Mouse (Mus musculus) c-Kit-negative CD71-positive TER-119-positive erythroid progenitor cells, embryonic 14.5 days (primary cell): Measurements from ENCODE around the gene Hsf2.
"Not testable (repeated sequence)": the region's sequence is repeated elsewhere in the genome, so short reads cannot be mapped to it uniquely, and the experiment has no call there.

Source experiments
- DNase-seq: peaks from one replicate; pipeline ENCODE4 v3.0.0-alpha.2; 2013; ENCODE audit warnings: low read depth, low spot score

Hsf2 gene

DNA sequence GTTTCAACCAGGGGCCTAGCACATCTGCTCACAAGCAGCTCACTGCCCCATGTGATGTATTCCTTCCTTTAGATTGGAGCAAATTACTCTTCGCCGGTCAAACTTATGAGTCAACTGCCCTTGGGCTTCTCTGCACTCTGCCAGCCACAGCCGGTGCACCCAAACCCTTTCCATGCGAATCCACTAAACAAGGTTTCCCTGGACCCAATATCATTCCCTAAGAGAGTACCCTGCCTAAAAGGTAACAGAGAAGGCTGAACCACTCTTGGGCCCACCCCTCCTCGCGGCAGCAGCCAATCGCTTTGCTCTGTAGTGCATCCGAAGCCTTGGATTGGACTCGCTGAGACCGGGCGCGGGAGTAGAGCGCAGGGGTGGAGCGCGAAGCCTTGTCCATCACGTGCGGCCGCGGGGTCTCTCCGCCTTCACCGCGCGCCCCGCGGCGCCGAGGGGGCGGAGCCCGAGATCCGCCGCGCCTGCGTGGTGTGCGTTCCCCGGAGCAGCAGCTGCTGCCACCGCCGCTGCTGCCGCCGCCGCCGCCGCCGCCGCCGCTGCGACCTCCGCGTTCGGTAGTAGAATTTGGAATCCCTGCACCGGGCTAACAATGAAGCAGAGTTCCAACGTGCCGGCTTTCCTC, at the start of gene Hsf2:
TSS of gene Hsf2 (plus strand) at position 478 of the 634 bp plus-strand sequence.
- DNase-seq, result peak; percentile 69

DNA sequence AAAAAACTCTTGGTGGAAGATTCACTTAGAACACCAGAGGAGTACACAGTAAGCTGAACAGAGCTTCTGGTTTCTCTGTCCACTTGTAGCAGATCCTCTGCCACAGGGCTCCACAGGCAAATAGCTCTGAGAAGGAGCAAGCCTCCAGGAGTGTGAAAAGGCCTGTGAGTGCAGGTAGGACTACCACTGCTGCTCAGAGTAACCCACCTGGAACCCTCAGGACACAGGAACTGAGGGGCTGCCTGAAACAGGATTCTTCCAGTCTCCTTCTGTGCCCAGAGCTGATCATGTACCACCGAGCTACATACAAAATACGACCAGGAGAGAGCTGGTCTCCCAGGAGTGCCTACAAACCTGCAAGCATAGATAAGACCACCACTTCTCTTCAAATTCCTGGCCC, 48.3 kb upstream of the Hsf2 start:
- no peak for DNase-seq

DNA sequence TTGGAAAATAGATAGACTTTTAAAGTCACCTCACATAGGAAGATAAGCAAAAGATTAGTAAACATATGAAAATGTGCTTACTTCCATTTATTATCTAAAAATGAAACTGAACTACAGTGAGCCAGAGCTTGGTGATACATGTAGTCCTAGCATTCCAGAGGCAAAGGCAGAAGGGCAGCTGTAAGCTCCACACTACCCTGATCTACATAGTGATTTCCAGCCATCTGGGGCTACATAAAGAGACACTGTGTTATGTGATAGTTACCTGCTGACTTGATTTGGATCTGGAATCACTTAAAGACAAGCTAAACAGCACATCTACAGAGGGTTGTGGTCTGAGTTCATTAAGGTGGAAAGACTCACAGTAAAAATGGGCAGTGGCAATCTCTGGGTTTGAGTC, 45.1 kb upstream of the Hsf2 start:
- DNase-seq, result no peak

DNA sequence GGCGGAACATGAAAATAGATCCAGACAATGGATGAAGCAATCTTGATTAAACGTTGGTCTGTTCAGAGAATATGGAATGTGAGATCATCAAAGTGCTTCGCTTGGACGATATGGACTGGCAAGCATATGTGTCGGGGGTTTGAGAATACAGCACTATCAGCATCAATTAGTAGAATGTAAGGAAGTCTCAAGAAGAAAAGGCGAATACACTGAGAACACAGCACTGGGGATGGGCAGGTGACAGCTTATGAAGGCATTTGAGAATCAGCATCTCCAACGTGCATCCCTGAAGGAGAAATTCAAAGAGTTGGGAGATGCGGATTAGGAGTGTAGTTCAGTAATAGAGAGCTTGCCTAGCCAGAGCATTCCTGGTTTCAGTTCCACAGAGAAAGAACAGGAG, 41.8 kb upstream of the Hsf2 start:
- no peak for DNase-seq

DNA sequence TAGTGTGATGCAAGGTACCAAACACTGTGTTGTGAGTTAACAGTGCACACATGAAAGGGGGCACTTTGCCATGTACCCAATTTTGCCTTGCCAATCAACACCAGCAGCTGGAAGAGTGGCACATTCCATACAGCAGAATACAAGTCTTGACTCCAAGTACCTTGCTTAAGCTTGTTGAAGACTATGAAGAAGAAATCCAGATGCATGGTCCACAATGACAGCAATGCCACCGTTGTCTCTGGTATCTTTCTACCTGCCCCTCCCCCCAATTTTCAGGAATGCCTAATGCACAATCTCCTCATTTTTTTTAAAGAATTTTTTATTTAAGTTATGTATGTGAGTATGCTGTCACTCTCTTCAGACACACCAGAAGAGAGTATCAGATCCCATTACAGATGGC, 40.5 kb upstream of the Hsf2 start:
- DNase-seq, result no peak

DNA sequence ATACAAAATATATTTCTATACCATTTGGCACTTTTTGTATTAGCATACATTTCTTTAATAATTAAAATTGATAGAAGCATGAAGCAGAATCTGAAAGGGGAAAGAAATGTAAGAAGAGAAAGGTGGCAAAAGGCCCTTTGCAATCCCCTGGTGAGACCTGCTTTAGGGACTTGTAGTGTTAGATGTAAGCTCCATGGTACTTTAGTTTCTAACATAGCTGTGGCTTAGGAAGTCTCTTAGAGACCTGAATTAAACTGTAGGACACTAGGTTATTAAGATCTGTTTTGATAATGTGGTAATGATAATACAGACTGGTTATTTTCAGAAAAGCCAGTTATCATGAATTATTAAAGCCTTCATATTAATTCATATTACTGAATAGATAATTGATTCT, 38.5 kb upstream of the Hsf2 start:
- DNase-seq, result no peak

DNA sequence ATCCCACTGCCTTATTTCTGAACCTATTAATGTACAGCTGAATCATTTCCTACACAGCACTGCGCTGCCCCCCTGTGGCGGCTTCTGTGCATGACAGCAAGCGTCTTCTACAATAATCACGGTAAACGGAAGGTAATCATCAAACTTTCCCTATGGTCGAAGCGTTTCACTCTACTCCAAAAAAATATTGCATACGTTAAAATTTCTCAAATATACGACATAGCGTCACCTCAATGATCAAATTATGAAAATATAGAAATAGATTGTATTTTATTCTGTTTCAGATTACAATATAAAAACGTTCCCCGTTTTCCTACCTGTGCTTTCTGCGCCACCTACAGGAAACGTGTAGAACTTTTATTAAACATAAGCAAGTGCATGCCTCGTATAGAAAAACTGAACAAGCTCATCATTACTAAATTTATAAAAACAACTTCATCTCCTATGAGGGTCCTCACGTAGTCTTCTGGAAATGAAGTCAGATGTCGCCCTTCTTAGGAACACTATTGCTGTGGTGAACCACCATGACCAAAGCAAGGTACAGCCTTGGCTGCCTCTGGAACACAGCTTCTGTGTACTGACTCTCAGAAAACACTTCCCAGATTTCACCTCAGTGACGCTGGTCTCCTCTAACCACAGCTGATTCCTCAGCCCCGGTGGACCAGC, 38.0 kb upstream of the Hsf2 start:
- DNase-seq, result no peak

DNA sequence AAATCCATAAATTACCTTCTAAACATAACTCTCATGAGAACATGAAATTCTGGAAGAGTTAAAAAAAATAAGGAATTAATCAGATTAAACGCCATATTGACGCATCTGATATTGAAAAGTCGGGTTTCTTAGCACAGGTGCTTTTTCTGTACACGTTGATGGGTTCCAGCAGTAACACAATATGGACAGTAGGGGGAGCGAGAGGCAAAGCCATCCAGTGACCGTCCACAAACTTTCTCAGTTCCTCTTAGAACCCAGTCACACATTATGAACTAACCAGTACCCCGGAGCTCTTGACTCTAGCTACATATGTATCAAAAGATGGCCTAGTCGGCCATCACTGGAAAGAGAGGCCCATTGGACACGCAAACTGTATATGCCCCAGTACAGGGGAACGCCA, 22.9 kb upstream of the Hsf2 start:
- DNase-seq, result not testable (repeated sequence)

DNA sequence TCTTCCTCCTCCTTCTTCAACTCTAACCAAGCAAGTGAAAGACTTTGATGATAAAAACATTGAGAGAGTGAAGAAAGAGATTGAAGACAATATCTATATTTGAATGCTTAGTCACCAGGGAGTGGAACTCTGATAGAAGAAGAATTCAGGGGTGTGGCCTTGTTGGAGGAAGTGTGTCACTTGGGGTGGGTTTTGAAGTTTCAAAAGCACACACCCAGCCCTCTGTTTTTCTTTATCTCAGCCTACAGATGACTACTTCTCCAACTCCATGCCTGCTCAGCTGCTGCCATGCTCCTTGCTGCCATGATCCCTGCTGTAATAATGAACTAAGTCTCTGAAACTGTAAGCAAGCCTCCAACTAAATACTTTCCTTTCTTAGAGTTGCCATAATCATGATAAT, 20.4 kb upstream of the Hsf2 start:
- DNase-seq, result no peak

DNA sequence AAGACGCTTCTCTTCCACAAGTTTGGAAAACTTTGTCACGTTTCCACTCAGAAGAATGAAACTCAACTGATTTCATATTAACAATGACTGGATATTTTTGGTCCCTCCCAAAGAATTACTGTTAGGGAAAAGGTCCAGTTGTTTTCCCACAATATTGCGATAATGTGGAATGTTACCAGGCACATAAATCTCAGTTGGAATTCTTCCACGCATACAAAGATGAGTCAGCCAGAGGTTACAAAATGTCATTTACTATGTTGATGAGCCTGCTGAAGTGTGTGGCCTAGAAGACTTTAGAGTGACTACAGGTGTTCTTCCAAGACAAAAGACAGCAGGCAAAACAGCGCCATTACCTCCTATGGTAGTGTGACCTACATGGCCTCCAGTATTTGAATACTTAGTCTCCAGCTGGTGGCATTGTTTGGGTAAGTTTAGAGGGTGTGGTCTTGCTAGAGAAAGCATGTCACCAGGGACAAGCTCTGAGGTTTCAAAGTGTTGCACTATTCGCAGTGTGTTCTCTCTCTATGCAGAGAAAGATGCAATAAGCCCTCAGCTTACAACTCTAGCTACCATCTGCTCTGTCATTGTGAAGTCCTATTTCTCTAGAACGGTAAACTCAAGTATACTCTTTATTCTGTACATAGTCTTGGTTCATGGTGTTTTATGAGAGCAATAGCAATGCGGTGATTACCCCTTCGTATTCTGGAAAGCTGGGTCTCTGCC, 8.9 kb upstream of the Hsf2 start:
- no peak for DNase-seq

DNA sequence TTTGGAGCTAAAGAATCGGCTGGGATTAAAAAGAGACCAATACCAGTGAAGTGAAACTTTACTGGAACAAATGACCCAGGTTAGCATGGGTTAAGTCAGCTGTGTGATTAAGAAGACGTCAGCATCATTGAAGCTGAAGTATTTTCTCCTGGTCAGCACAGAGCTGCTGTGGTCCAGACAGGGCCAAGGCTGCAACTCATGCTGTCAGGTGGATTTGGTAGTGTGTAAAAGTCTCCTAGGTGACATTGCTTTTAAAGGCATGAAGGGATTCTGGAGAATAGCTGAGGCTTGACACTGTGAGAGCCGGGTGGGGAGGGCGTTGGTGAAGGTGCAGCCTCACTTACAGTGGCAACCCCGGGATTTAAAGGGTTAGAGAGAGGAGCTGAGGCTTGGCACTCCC, 4.5 kb upstream of the Hsf2 start:
- DNase-seq, result no peak

DNA sequence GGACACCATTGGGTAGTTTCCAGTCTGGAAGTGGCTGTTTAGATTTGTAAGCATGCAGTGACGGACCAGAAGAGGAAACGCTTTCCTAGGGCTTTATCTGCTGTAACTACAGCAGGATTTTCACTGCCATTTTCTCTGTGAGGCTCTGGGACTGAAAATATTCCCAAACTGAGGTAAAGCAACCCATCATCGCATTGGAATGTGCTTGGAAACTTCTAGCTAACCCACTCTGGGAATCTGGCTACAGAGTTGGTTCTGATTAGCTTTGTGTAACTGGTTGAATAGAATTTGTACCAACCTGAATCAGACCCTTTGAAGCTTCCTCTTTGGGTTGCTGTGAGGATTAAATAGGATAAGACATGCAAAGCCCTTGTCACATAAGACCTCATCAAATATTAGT, 1.4 kb upstream of the Hsf2 start:
- no peak for DNase-seq

DNA sequence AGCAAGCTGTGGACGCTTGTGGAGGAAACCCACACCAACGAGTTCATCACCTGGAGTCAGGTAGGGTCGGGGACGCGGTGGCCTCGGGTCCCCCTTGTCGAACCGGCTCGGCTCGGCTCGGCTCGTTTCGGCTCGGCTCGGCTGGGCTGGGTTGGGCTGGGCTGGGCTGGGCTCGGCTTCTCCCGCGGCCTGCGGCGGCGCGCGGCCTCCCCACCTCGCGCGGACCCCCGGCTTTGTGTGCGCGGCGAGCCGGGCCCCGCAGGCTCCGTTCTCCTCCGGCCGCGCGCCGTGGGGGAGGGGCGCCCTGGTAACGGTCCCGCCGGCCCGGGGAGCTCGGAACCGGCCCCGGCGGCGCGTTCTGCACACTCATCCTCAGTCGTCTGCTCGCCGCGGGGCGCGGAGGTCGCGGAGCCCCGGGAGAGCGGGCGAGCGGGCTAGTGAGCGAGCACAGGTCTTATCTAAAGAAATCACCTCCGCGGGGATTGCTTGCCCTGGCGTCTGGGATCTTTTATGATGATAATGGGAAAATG, 422 bp downstream of the Hsf2 start:
- DNase-seq, result peak; percentile 4

DNA sequence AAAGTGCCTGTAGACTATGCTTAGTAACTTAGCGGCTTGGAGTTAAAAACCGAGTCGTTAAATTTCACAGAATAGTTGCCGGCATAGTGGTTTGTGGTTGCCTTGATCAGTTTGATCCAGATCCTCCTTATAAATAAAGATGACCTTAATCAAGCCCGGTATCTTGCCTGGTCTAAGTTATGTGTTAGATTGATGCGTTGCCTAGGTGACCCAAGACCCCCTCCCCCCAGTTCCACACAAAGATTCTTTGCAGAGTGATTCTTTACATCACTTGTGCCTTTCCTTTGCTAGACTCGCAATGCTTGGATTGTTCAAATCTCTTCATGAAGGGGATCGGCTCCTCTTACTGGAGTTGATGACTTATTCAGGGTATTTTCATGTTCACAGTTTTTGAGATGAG, 1.0 kb downstream of the Hsf2 start:
- DNase-seq, result no peak

DNA sequence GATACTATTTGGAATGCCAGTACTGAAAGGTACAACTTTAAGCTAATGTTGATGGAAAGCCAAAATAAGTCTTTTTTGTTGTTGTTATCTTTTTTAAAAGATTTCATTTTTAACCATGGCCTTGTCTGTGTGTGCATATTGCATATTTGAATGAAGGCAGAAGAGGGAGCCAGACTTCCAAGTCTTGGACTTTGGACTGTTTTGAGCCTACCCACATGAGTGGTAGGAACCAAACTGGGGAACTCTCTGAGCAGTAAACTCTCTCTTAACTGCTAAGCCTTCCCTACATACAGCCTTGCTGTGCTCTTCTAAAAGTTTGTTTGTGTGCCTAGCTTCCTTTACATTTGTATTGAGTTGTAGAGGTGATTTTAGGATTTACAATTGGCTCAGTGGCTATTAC, 2.4 kb downstream of the Hsf2 start:
- DNase-seq, result no peak

DNA sequence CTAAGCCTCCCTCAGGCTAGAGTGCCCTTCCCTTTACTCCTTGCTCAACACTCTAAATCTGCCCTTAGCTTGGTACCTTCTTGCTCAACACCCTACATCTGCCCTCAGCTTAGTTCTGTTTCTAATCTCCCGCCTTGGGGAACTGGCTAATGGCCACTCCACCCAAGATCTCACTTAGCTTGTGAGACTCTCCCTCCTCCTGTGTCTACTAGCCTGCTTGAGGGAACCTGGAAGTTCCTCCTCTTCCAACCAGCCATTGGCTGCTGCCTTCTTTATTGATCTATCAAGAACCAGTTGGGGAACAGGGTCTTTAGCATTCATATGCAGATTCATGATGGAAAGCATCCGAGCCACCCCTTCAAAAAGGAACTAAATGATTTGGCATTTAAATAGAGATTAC, 5.9 kb downstream of the Hsf2 start:
- no peak for DNase-seq

DNA sequence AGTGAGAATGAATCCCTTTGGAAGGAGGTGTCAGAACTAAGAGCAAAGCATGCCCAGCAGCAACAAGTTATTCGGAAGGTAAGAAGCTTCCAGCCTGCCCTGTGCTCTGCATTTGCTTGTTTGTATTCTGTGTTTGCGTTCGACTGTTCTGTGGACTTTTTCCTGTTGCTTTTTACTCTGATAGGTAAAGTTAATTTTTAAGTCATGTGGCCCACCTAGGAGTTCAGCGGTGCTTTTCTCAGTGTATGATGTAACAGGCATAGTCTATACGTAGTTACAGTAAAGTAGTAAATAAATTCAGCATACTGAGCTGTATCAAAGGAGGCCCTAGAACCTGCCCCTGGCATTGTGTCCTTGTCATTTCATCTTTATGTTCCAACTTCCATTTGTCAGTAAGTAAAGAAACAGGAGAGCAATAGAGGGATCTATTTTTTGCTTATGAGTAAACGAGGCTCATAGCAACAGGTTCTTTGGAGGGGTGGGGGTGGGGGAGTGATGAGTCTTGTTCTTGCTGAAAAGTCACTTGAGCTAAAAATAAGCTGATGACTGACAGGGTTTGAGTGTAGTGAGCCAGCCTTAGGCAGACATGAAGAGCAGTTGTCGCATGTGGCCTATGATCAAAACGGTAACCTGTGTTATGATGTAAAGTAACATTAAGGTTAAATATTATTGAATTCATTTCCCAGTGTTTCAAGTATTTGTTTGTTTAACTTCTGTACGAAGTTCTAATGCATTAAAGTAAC, 13.4 kb downstream of the Hsf2 start:
- no peak for DNase-seq

DNA sequence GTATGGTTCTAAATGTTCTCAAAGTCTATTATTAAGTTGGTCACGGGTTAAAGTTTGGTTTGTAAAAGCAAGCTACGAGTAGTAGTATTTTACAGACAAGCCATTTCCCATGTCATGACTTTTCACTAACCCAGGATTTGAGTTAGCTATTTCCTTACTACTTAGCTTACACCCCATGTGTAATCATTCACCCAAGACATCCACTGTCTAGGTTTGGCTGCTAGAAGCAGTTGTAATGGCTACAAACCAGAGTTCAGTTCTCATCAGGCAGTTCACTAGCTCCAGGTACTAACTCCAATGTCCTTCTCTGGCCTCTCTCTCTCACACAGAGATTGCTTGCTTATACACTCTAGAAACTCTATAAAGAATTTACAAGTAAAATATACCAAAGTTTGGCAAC, 28.4 kb downstream of the Hsf2 start:
- no peak for DNase-seq

DNA sequence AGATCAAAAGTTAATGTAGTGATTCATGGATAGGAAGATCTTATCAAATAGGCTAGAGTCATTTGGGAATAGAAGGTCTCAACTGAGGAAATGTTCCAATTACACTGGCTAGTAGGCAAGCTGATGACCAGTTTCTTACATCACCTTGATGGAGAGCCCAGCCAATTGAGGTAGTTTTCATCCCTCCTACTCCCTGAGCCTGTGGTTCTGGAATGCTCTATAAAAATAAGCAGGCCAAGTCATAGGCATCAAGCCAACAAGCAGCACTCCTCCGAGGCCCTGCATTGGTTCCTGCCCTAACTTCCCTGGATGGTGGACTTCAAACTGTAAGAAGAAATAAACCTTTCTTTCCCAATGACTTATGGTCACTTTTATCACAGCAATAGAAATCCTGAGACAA, 29.1 kb downstream of the Hsf2 start:
- no peak for DNase-seq

DNA sequence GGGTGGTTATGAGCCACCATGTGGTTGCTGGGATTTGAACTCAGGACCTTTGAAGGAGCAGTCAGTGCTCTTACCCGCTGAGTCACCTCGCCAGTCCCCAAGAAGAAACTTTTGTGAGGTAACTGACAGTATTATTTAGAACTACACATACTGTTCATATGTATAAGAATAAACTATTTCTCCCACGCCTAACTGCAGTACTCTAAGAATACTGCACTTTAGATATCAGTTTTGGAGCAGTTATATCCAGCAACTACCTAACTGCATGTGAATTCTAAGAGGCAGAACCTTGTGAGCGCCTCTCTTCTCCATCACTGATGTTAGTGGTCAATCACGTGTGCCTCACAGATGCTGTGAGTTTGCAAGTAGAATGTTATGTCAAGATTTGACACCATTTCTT, 40.3 kb downstream of the Hsf2 start:
- no peak for DNase-seq

DNA sequence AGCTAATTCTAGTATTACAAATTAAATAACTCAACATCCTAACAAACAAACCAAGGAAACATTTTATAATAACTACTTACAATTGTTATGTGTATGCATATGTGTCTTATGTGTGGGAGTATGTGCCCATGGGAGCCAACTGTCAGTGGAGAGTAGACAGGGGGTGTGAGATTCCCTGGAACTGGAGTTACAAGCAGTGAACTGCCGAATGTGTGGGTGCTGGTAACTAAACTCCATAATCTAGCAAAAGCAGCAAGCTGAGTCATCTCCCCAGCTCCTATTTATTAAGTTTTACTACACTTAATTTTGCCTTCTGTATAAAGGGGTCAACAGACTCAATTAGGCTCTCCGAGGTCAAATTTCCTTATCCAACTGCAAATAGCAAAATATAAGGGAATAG, 44.9 kb downstream of the Hsf2 start:
- DNase-seq, result peak; percentile 48

DNA sequence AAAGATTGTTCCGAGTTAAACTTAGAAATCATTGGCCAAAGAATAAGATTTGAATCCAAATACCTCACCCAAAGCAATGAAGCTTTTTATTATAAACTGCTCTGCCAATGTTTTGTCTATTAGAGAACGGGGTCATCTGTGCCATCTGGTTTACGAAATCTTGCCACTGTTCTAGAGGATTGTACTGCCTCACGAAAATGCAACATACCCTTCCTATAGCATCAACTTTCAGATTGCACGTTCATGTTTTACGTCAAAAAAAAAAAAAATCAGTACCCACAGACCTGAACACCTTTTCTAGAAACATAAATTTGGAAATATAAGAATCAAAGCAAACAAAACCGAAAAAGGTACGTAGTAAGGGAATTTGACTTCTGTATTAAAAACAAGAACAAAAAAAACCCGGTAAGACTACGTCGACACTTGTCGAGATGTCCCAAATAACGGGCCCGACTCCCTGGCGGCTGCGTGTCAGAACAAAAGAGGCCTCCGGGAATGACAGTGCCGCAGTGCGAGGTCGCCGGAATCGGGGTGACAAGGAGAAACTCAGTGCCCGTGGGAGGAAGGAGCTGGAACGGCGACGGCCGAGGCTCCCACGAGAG, 45.5 kb downstream of the Hsf2 start:
- DNase-seq, result peak; percentile 28
